Mouse (Mus musculus) lung, postnatal 0 days (tissue): ENCODE data around the gene Ube2z.

ENCODE experiments used
- CTCF ChIP-seq: IDR thresholded peaks from 2 replicates; pipeline ENCODE4 v1.5.1; 2016; ENCODE audit warnings: antibody characterized with exemption, mild to moderate bottlenecking
- EP300 ChIP-seq: IDR thresholded peaks from 2 replicates; pipeline ENCODE4 v1.6.1; 2016; ENCODE audit warnings: antibody characterized with exemption, mild to moderate bottlenecking, control low read depth

- no peak for TF ChIP-seq CTCF
- no peak for TF ChIP-seq EP300
These were observed 17.5 kb upstream of the Ube2z start for GRCm38 (mm10) chr11:96082682-96083081.
